9 mouse cellular contexts compared by ENCODE assay signal in the genomic region with DNA sequence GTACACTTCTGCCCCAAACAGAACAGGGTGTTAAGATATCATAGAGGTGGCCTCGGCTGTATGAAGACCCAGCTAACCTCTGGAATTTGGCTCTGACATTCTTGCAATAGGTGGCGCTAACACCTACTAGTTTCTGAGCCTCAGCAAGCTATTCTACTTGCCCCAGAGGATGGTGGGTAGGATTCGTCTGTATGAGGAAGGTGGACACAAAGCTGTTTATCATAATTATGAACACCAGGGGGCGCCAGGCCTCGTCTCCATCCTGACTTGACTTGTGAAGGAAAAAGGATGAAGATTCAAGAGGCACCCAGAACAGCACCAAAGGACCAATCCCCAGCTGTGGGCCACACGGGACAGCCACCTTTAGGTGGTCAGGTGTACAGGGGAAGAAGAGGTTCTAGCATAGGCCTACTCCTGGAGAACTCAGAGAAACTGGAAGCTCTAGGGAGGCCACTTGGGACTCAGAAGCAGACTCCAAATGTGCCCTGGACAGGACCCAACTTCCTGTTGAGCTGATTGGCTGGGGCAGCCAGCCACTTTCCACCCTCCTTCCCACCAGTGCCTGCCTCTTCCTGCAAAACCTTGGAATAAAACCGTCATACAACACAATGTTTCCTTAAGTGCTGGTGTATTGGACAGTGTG. TPM values are rescaled to one million over a fixed set of nuclear protein-coding genes. Genes with fewer than 3 reads are reported as not detected.
DNase-seq lines count a peak whose midpoint lies in the region; ATAC-seq and TF ChIP-seq lines count a peak whose summit lies in the region.
"Had no signal": no experiment of that assay in that cellular context is flagged by ENCODE, and none has a peak within 500 bp of the region (broad histone marks: within the 10 kb centered on the region; RNA-seq: fewer than 3 reads in every experiment).

No protein-coding gene starts in this region.

- 56% methylated on average over 7 of the region's 7 CpGs for WGBS in kidney, embryonic 14.5 days
- 57% methylated on average over 7 of the region's 7 CpGs for WGBS in neural tube, embryonic 11.5 days

- no peaks in the 10 kb centered on the region for H3K36me3 ChIP-seq in kidney, embryonic 14.5 days (ENCODE audit: control insufficient read depth, insufficient read depth, low read length)
- no peaks in the 10 kb centered on the region for H3K36me3 ChIP-seq in neural tube, embryonic 11.5 days (ENCODE audit: control insufficient read depth, insufficient read depth, low read length)

- no peak overlapping the region for H3K4me2 ChIP-seq in kidney, embryonic 14.5 days (replicated peaks; ENCODE audit: low read depth, low read length)
- H3K4me2 ChIP-seq in neural tube, embryonic 11.5 days (ENCODE audit: low read depth): no peak overlapping the region

- POLR2A ChIA-PET in Patski (lab: Charles Lee): no interaction called here

- in situ Hi-C loops in Patski (cut with MboI; ENCODE audit: low pct_unique_long_range_greater_than_20kb): no loop called here

- no peaks in the 10 kb centered on the region for H3K4me1 ChIP-seq in kidney, embryonic 14.5 days (ENCODE audit: control insufficient read depth, insufficient read depth, low read length)
- no peaks in the 10 kb centered on the region for H3K4me1 ChIP-seq in neural tube, embryonic 11.5 days (ENCODE audit: control insufficient read depth, insufficient read depth, low read length)

- H3K27ac ChIP-seq in kidney, embryonic 14.5 days (ENCODE audit: low read depth, low read length): no peak overlapping the region
- no peak overlapping the region for H3K27ac ChIP-seq in neural tube, embryonic 11.5 days (ENCODE audit: low read depth, low read length)
- H3K27ac ChIP-seq: macrophage had no signal

- DNase-seq in kidney, adult 18-20 months: peak; percentile 25
- no peak for DNase-seq in Patski (ENCODE audit: low read depth, low spot score)
- peak; percentile 66 to 68 for DNase-seq in heart, postnatal 10 days
- peak; percentile 41 for DNase-seq in left cerebral cortex, postnatal 4 days
- peak; percentile 54 for DNase-seq in neural tube, embryonic 11.5 days (ENCODE audit: low spot score)
- DNase-seq in thymus, postnatal 10 days (ENCODE audit: low spot score in 2 of 2): peak; percentile 74 to 85

- no peaks in the 10 kb centered on the region for H3K27me3 ChIP-seq in kidney, embryonic 14.5 days (ENCODE audit: control insufficient read depth, insufficient read depth, low read length)
- no peaks in the 10 kb centered on the region for H3K27me3 ChIP-seq in Patski
- H3K27me3 ChIP-seq in neural tube, embryonic 11.5 days (ENCODE audit: control insufficient read depth, insufficient read depth, low read length): no peaks in the 10 kb centered on the region

- no peak overlapping the region for H3K9ac ChIP-seq in kidney, embryonic 14.5 days (ENCODE audit: low read depth, low read length)
- no peak overlapping the region for H3K9ac ChIP-seq in neural tube, embryonic 11.5 days (ENCODE audit: low read length)

- intact Hi-C loops in heart, postnatal 10 days (cut with DNase I): no loop called here
- intact Hi-C loops in left cerebral cortex, postnatal 4 days (cut with DNase I): no loop called here

- no peak overlapping the region for H3K4me3 ChIP-seq in kidney, embryonic 14.5 days (ENCODE audit: low read length)
- no peak overlapping the region for H3K4me3 ChIP-seq in neural tube, embryonic 11.5 days (ENCODE audit: low read depth, low read length)

- ATAC-seq in kidney, embryonic 14.5 days (ENCODE audit: low FRiP score, low TSS enrichment): no peak
- no peak for ATAC-seq in Patski
- peak; percentile 98 for ATAC-seq in common myeloid progenitor, adult 5-6 weeks (replicated peaks; ENCODE audit: low read depth, poor library complexity, severe bottlenecking)
- ATAC-seq in neural tube, embryonic 11.5 days (ENCODE audit: insufficient read depth, low FRiP score, low TSS enrichment): no peak

- CTCF ChIA-PET in Patski (lab: Charles Lee): interaction anchor here (0.8 to 5.5 kb wide), 6 partner anchors 8 to 452 kb away, joined by 3 to 31 read pairs (median 5); no protein-coding TSS in a partner anchor

- H3K9me3 ChIP-seq in kidney, embryonic 14.5 days (ENCODE audit: control insufficient read depth, low read length): no peaks in the 10 kb centered on the region
- no peaks in the 10 kb centered on the region for H3K9me3 ChIP-seq in neural tube, embryonic 11.5 days (ENCODE audit: control insufficient read depth, low read length)

- peak; percentile 73 for TF ChIP-seq CTCF in Patski (IDR thresholded peaks at IDR 0.05)

RNA-seq across cellular contexts. Expression of gene Tspan2, which starts 32.3 kb away (rescaled TPM):
- polyA plus RNA-seq in kidney, embryonic 14.5 days (2014; fragmentation: Nextera tagmentation; extraction: Ambion mirVana): 4.0 and 8.6 TPM in 2 replicates
- polyA plus RNA-seq in Patski (2021): 0.54 TPM
- total RNA-seq in common myeloid progenitor, adult 5-6 weeks (2017): 14.6 and 21.8 TPM in 2 replicates
- total RNA-seq in heart, postnatal 10 days (2021): 10 to 100 TPM; 30.9 to 31.9 TPM
- total RNA-seq in left cerebral cortex, postnatal 4 days (2021): 10 to 100 TPM; 23.6 to 30.7 TPM
- polyA plus RNA-seq in neural tube, embryonic 11.5 days (2014; fragmentation: Nextera tagmentation; extraction: Ambion mirVana): 9.8 and 10.4 TPM in 2 replicates
